Mouse (Mus musculus): ENCODE measurements at regions not wholly inside any gene's neighbourhood (a gene's known extent, or its start where the extent isn't known, plus 50 kb on each side); places are given as distances from the start of the nearest gene placed in this dataset.
A peak's percentile ranks its signal among the peaks of the same experiment; 100 is the strongest.
"Not testable (repeated sequence)": the region's sequence is repeated elsewhere in the genome, so short reads cannot be mapped to it uniquely, and the experiment has no call there.

DNA sequence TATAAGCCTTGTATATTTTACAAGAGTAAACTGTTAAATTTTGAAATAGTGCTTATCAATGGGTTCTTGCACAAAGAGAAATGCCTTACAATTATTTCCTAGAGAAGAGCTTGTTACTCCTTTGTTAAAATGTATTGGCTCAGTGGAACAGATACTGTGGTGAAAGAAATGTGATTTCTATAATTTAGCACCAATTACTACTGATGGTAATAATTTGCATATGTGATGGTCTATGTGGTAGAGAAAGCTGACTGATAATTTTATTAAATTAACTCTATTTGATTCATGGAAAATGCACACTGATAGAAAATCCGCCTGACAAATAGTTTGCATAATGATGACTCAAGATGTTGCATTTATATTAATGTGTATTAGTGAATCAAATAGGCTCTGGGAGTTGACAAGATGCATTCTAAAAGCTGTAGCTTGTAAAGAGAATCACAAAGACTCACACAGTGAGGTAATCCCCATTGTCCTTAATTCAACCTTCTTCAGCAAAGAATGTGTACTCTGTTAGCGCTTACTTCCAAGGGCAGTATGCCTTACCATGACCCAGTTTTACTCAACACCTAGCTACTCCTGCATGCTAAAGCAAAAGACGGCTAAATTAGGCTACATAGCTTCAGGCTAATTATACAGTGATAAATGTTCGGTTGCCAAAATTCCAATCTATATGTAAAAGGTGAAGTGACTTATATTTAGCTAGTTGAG, 329.8 kb upstream of the Cenpq start:
- DNase-seq (ENCODE audit: low read depth, low spot score) = peak; percentile 3

- DNase-seq (ENCODE audit: low read depth, low spot score) = no peak
These were observed 326.6 kb upstream of the Cenpq start for GRCm38 (mm10) chr17:41261495-41261894.

GRCm38 (mm10) chr17:41248406-41248805, 313.6 kb upstream of the Cenpq start:
- DNase-seq (ENCODE audit: low read depth, low spot score) = no peak

DNA sequence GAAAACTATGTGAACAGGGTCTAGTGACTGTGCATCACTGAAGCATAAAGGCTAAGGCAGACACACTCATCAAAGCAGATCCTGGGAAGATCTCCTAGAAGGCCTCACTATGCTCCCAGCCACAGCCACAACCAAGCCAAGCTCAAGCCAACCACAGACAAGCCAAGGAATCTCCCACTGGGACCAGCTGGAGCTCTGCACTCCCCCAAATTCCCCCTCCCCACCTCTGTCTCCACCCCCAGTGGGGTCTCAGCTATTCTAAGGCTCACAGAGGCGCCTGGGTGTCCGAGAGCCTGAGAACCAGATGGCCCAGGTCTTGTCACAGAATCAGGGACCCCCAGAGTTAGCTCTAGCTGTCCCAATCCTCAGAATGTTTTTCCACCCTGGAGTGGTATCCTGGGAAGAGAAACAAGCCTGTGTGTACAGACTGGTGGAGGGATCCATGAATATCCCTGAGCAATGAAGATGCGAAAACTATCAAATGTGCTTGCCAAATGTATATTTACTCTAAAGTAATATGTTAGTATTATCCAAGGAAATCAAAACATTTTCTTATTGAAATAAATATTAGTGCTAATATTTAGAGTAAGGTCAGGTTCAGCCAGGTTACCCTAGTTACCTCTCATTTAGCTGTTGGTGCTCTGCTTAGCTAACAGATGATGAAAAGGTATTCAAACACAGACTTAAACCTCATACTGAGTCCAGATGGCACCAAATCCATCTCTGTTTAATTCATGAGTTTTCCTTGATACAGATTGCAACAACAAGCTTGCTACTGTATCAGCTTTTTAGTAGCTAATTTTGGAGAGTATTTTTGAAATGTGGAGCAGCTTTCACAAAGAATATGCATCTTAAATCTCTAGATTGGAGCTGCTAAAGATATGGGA, 292.5 kb upstream of the Cenpq start:
- no peak for DNase-seq (ENCODE audit: low read depth, low spot score)

DNA sequence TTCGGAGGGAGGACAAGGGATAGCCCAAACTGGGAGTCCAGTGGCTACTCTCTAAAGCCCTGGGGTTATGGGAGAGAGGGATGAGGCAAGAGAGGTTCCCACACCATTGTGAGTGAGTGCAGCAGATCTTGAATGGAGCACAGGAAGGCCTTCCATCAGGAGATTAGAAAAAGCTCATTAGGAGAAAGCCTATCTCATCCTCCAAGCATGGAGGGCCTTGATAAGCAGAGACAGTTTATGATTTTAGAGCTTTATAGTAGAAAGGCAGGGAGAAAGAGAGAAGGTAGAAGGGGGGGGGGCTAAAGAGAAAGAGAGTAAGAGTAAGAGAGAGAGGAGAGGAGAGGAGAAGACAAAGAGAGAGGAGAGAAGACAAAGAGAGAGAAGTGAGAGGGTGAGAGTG, 282.0 kb upstream of the Cenpq start:
- DNase-seq (ENCODE audit: low read depth, low spot score) = no peak

GRCm38 (mm10) chr17:41199417-41199816, 264.6 kb upstream of the Cenpq start:
- not testable (repeated sequence) for DNase-seq (ENCODE audit: low read depth, low spot score)

GRCm38 (mm10) chr17:41190371-41190770, 255.5 kb upstream of the Cenpq start:
- DNase-seq (ENCODE audit: low read depth, low spot score) = not testable (repeated sequence)

DNA sequence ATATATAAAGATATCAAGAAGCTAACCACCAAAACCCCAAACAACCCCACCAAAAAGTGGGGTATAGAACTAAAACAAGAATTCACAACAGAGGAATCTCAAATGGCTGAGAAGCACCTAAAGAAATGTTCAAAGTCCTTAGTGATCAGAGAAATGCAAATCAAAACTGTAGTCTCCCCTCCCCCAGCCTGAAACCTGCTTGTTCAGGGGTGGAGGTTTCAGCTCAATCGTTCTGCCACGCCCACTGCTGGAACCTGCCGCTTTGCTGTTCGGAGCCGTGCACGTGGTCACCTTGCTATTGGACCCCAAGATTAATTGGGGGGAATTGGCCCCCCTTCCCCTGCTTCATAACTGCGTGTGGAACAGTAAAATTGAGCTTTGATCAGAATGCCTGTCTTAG, 251.8 kb upstream of the Cenpq start:
- not testable (repeated sequence) for DNase-seq (ENCODE audit: low read depth, low spot score)

- no peak for DNase-seq (ENCODE audit: low read depth, low spot score)
These were observed 249.9 kb upstream of the Cenpq start for GRCm38 (mm10) chr17:41184751-41185150.

GRCm38 (mm10) chr17:41153736-41154453, 219.0 kb upstream of the Cenpq start:
- DNase-seq (ENCODE audit: low read depth, low spot score) = peak; percentile 26

- DNase-seq (ENCODE audit: low read depth, low spot score) = no peak
These were observed 217.6 kb upstream of the Cenpq start for GRCm38 (mm10) chr17:41152427-41152826.

DNA sequence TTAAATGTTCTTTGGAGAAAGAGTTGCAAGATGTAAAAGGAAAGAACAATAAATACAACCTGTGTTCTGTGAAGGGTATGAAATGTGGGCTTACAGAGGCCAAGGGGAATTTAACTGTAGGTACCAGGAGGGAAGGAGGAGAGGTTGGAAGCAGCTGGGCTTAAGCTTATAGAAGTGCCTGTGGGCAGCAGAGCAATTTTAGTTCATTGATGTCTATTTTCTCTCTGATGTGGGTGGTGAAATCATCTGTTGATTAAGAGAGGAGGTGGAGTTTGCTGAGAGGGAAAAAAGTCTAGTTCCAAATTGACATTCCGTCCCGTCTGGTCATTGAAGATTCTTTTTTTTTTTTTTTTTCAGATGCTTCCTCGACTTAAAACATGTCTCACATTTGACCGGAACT, 209.7 kb upstream of the Cenpq start:
- DNase-seq (ENCODE audit: low read depth, low spot score) = no peak

DNA sequence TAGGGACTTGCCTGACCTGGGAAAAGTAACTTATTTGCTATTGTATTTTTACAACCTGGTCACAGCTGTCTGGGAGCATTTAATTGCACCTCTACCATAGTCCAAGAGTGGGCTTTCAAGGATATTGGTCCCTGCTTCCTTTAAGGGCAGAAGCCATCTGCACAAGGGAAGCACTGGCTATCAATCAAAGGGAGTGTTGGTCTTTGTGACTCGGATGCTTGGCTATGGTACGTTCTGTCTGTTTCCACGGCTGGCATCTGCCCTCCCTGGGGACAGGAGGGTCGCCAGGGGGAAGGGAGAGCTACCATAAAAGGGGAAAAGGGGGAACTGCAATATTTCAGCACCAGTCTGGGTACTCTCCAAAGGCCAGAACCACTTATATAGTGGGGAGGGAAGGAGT, 190.7 kb upstream of the Cenpq start:
- DNase-seq (ENCODE audit: low read depth, low spot score) = no peak

GRCm38 (mm10) chr17:41122939-41123338, 188.1 kb upstream of the Cenpq start:
- no peak for DNase-seq (ENCODE audit: low read depth, low spot score)

GRCm38 (mm10) chr17:41103980-41104379, 169.1 kb upstream of the Cenpq start:
- DNase-seq (ENCODE audit: low read depth, low spot score) = no peak

DNA sequence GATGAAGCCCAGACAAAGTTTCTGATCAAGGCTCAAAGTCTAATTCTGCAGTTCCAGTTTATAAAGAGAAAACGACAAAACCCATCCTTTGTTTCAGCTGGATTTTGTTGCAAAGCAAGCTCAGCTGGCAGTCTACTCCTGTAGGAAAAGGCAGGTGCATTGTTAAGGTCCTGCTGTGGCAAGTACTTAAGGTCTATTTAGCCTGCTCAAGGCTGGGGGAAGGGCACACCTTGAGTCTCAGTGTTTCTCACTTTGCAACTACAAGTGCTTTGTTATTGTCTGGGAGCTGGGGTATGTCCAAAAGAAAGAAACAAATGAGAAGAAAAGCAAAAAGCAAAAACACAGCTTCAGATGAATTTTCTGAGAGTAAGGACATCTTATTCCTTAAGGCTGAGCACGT, 136.0 kb upstream of the Cenpq start:
- DNase-seq (ENCODE audit: low read depth, low spot score) = no peak
